Mouse (Mus musculus): ENCODE results near the gene Ninj2. TPM values are rescaled to one million over a fixed set of nuclear protein-coding genes. Genes with fewer than 3 reads are reported as not detected.

The Ninj2 gene
- polyA plus RNA-seq, 1 experiment from 2014 or later, result not detected

GRCm38 (mm10) chr6:120197964-120198363, 104.8 kb downstream of the Ninj2 start:
- H3K36me3 ChIP-seq (ENCODE audit: control insufficient read depth, insufficient read depth, low read length), result no peaks in the 10 kb centered on the region
- H3K9me3 ChIP-seq (ENCODE audit: control insufficient read depth, low read length), result no peaks in the 10 kb centered on the region
- H3K9ac ChIP-seq (ENCODE audit: low read depth, low read length), result no peak overlapping the region
- no peak overlapping the region; the same call in 1 of the 2 replicates for H3K4me2 ChIP-seq
- WGBS, result 34% methylated on average over 9 of the region's 9 CpGs
- no peak overlapping the region for H3K27ac ChIP-seq (ENCODE audit: low read depth, low read length)
- peak; percentile 18; the same call in 1 of the 2 replicates for ATAC-seq (replicated peaks; ENCODE audit: low FRiP score)
- H3K4me1 ChIP-seq (replicated peaks; ENCODE audit: control insufficient read depth, insufficient read depth, low read length), result 0 out of 2 replicates have a peak, but pooled peaks cover 2% of the 10 kb centered on the region
- DNase-seq (ENCODE audit: low spot score), result peak; percentile 81
- no peaks in the 10 kb centered on the region for H3K27me3 ChIP-seq (replicated peaks; ENCODE audit: control insufficient read depth, insufficient read depth, low read length)
- no peak overlapping the region for H3K4me3 ChIP-seq (ENCODE audit: low read depth, low read length)

DNA sequence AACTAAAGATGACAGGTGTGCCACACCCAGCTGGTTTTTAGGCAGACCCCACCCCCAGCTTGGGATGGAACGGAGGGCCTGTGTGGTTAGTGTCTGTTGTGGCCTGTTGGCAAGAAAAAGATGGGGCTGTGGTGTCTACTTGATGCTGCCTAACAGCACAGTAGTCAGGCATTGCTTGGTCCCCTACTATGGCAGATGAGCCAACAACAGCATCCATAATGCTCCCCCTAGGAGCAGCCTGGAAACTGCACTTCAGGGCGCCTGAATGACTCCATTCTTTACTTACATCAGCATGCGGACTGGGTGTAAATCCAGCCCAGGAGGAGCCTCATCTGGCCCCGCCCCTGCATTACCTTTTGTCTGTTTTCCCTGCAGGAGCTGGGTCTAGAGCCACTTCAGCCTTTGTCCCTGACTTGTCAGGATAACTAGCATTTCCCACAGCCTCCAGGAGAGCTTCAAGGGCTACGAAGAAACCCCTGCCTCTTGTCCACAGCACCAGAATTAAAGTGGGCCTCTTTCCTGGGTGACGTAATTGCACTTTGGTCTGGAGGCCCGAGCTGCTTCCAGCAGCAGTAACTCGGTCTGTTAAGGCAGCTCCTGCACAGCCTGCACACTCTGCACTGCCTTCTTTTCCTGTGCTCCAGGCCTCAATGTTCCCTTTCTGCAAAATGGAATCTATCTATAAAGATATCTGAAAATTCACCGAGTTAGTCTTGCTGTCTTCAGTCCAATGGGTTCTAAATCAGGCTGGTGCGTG, 106.7 kb downstream of the Ninj2 start:
- no peak for ATAC-seq (replicated peaks; ENCODE audit: low FRiP score)
- H3K4me1 ChIP-seq (replicated peaks; ENCODE audit: control insufficient read depth, insufficient read depth, low read length), result 0 out of 2 replicates have a peak, but pooled peaks cover 2% of the 10 kb centered on the region
- H3K27me3 ChIP-seq (replicated peaks; ENCODE audit: control insufficient read depth, insufficient read depth, low read length), result no peaks in the 10 kb centered on the region; the same call in 1 of the 2 replicates
- no peak overlapping the region for H3K27ac ChIP-seq (ENCODE audit: low read depth, low read length)
- no peaks in the 10 kb centered on the region for H3K36me3 ChIP-seq (ENCODE audit: control insufficient read depth, insufficient read depth, low read length)
- no peaks in the 10 kb centered on the region for H3K9me3 ChIP-seq (ENCODE audit: control insufficient read depth, low read length)
- no peak overlapping the region for H3K4me2 ChIP-seq
- H3K9ac ChIP-seq (ENCODE audit: low read depth, low read length), result no peak overlapping the region
- no peak overlapping the region for H3K4me3 ChIP-seq (ENCODE audit: low read depth, low read length)
- DNase-seq (ENCODE audit: low spot score), result no peak
- WGBS, result 48% methylated on average over 10 of the region's 10 CpGs

DNA sequence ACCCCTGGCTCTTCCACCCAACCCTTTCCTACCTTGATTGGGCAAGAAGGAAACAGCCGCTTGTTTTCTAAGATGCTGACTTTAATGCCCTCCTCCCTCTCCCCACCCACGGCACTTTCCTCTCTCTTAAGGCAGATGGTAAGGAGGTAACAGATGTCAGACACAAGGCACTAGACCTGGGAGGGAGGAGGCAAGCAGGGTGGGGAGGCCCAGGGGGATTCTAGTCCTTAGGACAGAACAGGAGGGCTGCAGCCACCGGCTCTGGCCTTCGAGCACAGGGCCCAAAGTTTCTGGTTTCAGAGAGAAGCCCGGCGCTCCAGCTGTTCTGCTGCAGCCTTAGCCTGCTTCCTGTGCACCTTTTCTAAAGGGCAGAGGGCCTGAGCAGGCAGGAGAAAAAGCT, 108.8 kb downstream of the Ninj2 start:
- Histone ChIP-seq H3K27me3 (replicated peaks; ENCODE audit: control insufficient read depth, insufficient read depth, low read length) (no peaks in the 10 kb centered on the region; the same call in 1 of the 2 replicates), H3K4me1 (replicated peaks; ENCODE audit: control insufficient read depth, insufficient read depth, low read length) (0 out of 2 replicates have a peak, but pooled peaks cover 2% of the 10 kb centered on the region), H3K36me3 (ENCODE audit: control insufficient read depth, insufficient read depth, low read length) (no peaks in the 10 kb centered on the region), H3K4me2 (no peak overlapping the region), H3K9ac (ENCODE audit: low read depth, low read length) (no peak overlapping the region), H3K27ac (ENCODE audit: low read depth, low read length) (no peak overlapping the region), H3K9me3 (ENCODE audit: control insufficient read depth, low read length) (no peaks in the 10 kb centered on the region), H3K4me3 (ENCODE audit: low read depth, low read length) (no peak overlapping the region)
- DNase-seq (ENCODE audit: low spot score) (no peak), ATAC-seq (replicated peaks; ENCODE audit: low FRiP score) (no peak)
- 75% methylated on average over 6 of the region's 6 CpGs for WGBS

DNA sequence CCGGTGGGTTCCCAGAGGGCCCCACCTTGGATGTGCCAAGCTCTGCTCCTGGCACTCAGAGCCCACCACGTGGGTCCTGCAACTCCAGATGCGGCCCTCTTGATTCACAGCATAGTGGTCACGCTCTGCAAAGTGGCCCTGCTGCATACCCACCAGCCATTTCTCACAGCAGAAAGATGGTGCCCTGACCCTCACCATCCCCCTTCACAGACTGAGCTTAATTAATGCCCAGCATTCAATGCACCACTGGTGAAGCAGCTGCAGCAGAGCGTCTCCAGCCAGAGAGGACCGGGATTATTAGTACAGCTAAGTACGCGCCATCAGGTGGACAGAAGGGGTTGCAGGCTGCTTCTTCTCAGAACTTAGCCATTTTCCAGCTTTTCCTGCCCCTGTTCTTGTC, 109.3 kb downstream of the Ninj2 start:
- Histone ChIP-seq H3K36me3 (ENCODE audit: control insufficient read depth, insufficient read depth, low read length) (no peaks in the 10 kb centered on the region), H3K27me3 (replicated peaks; ENCODE audit: control insufficient read depth, insufficient read depth, low read length) (no peaks in the 10 kb centered on the region; the same call in 1 of the 2 replicates), H3K27ac (ENCODE audit: low read depth, low read length) (no peak overlapping the region), H3K4me3 (ENCODE audit: low read depth, low read length) (no peak overlapping the region), H3K4me1 (replicated peaks; ENCODE audit: control insufficient read depth, insufficient read depth, low read length) (0 out of 2 replicates have a peak, but pooled peaks cover 2% of the 10 kb centered on the region), H3K9me3 (ENCODE audit: control insufficient read depth, low read length) (no peaks in the 10 kb centered on the region), H3K4me2 (no peak overlapping the region), H3K9ac (ENCODE audit: low read depth, low read length) (no peak overlapping the region)
- no peak for DNase-seq (ENCODE audit: low spot score)
- WGBS, result 78% methylated on average over 8 of the region's 8 CpGs
- ATAC-seq (replicated peaks; ENCODE audit: low FRiP score), result no peak

GRCm38 (mm10) chr6:120206586-120206985, 113.4 kb downstream of the Ninj2 start:
- Histone ChIP-seq H3K4me2 (no peak overlapping the region), H3K4me3 (ENCODE audit: low read depth, low read length) (no peak overlapping the region), H3K27ac (ENCODE audit: low read depth, low read length) (no peak overlapping the region), H3K4me1 (replicated peaks; ENCODE audit: control insufficient read depth, insufficient read depth, low read length) (no peaks in the 10 kb centered on the region), H3K27me3 (replicated peaks; ENCODE audit: control insufficient read depth, insufficient read depth, low read length) (no peaks in the 10 kb centered on the region; the same call in 1 of the 2 replicates), H3K9me3 (ENCODE audit: control insufficient read depth, low read length) (no peaks in the 10 kb centered on the region), H3K36me3 (ENCODE audit: control insufficient read depth, insufficient read depth, low read length) (no peaks in the 10 kb centered on the region), H3K9ac (ENCODE audit: low read depth, low read length) (no peak overlapping the region)
- WGBS, result 71% methylated on average over 5 of the region's 5 CpGs
- no peak for DNase-seq (ENCODE audit: low spot score)
- ATAC-seq (replicated peaks; ENCODE audit: low FRiP score), result no peak

DNA sequence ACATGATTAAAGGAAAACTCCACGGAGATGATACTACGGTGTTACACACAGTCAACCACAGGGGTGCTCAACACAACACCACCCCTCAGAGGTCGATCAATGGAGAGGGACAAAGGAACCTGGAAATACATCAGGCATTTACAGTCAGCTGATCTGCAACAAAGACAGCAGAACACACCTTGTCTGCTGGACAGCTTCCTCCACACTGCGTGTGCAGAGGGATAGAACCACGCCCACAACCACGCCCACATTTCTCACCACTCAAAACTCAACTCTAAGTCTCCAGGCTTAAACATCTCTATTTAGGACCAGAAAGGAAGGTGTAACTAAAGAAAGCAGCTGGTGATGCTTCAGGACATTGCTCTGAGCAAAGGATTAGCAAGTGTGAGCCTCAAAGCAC, 118.4 kb downstream of the Ninj2 start:
- WGBS, result 66% methylated on average over 6 of the region's 6 CpGs
- no peak overlapping the region for H3K27ac ChIP-seq (ENCODE audit: low read depth, low read length)
- H3K4me2 ChIP-seq, result no peak overlapping the region
- H3K27me3 ChIP-seq (replicated peaks; ENCODE audit: control insufficient read depth, insufficient read depth, low read length), result no peaks in the 10 kb centered on the region
- H3K9ac ChIP-seq (ENCODE audit: low read depth, low read length), result no peak overlapping the region
- DNase-seq (ENCODE audit: low spot score), result no peak
- H3K4me1 ChIP-seq (replicated peaks; ENCODE audit: control insufficient read depth, insufficient read depth, low read length), result peaks cover 11% of the 10 kb centered on the region
- no peaks in the 10 kb centered on the region for H3K36me3 ChIP-seq (ENCODE audit: control insufficient read depth, insufficient read depth, low read length)
- no peaks in the 10 kb centered on the region for H3K9me3 ChIP-seq (ENCODE audit: control insufficient read depth, low read length)
- 0 out of 2 replicates have a peak, but pooled peaks have one; percentile 22 for ATAC-seq (replicated peaks; ENCODE audit: low FRiP score)
- H3K4me3 ChIP-seq (ENCODE audit: low read depth, low read length), result no peak overlapping the region

DNA sequence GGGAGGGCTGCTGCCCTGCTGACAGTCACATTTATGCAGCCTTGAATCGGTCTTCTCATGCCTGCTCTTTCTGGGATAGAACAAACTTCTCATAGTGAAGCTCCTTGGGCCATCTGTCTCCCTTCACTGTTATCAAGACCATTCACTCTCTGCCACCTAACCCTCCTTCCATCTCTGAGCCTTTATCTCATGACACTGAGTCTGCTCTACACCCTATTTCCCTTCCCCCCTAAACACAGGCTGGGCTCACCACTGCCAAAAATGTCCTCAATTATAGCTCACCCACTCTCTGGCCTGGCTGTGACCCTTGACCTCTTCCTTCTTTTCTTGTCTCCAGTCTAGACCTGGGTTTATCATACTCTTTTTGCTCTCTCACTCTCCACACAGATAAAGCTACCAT, 123.6 kb downstream of the Ninj2 start:
- no peak overlapping the region for H3K4me3 ChIP-seq (ENCODE audit: low read depth, low read length)
- no peaks in the 10 kb centered on the region for H3K27me3 ChIP-seq (replicated peaks; ENCODE audit: control insufficient read depth, insufficient read depth, low read length)
- WGBS, result 31% methylated on average over 1 of the region's 1 CpGs
- H3K9ac ChIP-seq (ENCODE audit: low read depth, low read length), result peak overlapping the region; percentile 62
- H3K4me1 ChIP-seq (replicated peaks; ENCODE audit: control insufficient read depth, insufficient read depth, low read length), result peaks cover 18% of the 10 kb centered on the region
- peak overlapping the region; percentile 48 for H3K4me2 ChIP-seq
- DNase-seq (ENCODE audit: low spot score) (no peak), ATAC-seq (replicated peaks; ENCODE audit: low FRiP score) (peak; percentile 99)
- no peaks in the 10 kb centered on the region for H3K36me3 ChIP-seq (ENCODE audit: control insufficient read depth, insufficient read depth, low read length)
- peak overlapping the region; percentile 95 for H3K27ac ChIP-seq (ENCODE audit: low read depth, low read length)
- no peaks in the 10 kb centered on the region for H3K9me3 ChIP-seq (ENCODE audit: control insufficient read depth, low read length)

DNA sequence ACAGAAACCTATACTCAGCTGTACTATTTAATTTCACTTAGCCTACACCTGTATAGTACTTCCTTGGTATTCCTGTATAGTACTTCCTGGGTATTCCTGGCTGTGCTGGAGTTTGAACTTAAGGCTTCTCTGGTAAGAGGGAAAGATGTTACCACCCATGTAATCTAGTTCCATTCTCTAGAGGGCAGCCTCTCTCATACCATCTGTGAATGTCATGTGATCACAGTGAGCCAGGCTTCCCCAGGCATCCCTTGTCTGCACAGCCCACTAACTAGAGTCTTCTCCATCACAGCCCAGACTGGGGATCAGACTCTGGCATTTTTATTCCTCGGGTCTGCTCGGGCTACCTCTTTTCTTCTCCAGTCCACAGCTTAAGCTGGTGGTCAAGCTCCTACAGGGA, 126.1 kb downstream of the Ninj2 start:
- DNase-seq (ENCODE audit: low spot score), result no peak
- no peak overlapping the region for H3K4me3 ChIP-seq (ENCODE audit: low read depth, low read length)

DNA sequence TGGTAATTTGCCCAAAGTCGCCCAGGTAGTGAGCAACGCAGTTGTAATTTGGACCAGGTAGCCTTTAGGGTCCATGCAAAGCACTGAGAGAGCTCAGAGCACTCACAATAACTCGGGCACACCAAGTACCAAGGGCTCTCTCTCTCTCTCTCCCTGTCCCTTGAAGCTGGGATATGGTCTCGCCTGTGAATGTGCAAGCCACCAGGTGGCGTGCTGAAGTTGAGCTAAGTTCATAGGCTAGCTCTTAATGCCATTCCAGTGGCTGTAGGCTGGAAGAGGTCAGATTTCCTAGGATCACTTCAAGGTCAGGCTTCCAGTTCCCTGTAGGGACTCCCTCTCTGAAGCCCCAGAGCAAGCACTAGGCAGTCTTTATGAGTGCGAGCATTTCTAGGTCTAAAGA, 129.5 kb downstream of the Ninj2 start:
- H3K4me1 ChIP-seq (replicated peaks; ENCODE audit: control insufficient read depth, insufficient read depth, low read length), result peaks cover under 1% of the 10 kb centered on the region
- H3K4me2 ChIP-seq, result no peak overlapping the region
- H3K9me3 ChIP-seq (ENCODE audit: control insufficient read depth, low read length), result no peaks in the 10 kb centered on the region
- no peaks in the 10 kb centered on the region for H3K36me3 ChIP-seq (ENCODE audit: control insufficient read depth, insufficient read depth, low read length)
- H3K27ac ChIP-seq (ENCODE audit: low read depth, low read length), result no peak overlapping the region
- H3K9ac ChIP-seq (ENCODE audit: low read depth, low read length), result no peak overlapping the region
- 20% methylated on average over 6 of the region's 6 CpGs for WGBS
- DNase-seq (ENCODE audit: low spot score), result no peak
- H3K27me3 ChIP-seq (replicated peaks; ENCODE audit: control insufficient read depth, insufficient read depth, low read length), result no peaks in the 10 kb centered on the region
- H3K4me3 ChIP-seq (ENCODE audit: low read depth, low read length), result no peak overlapping the region
- ATAC-seq (replicated peaks; ENCODE audit: low FRiP score), result peak; percentile 53; the same call in 1 of the 2 replicates

More for the DNA sequence above, 126.1 kb downstream of the Ninj2 start:
- 82% methylated on average over 2 of the region's 2 CpGs for WGBS
- Histone ChIP-seq H3K36me3 (ENCODE audit: control insufficient read depth, insufficient read depth, low read length) (no peaks in the 10 kb centered on the region), H3K9ac (ENCODE audit: low read depth, low read length) (no peak overlapping the region), H3K4me1 (replicated peaks; ENCODE audit: control insufficient read depth, insufficient read depth, low read length) (peaks cover 18% of the 10 kb centered on the region), H3K9me3 (ENCODE audit: control insufficient read depth, low read length) (no peaks in the 10 kb centered on the region), H3K27ac (ENCODE audit: low read depth, low read length) (no peak overlapping the region), H3K27me3 (replicated peaks; ENCODE audit: control insufficient read depth, insufficient read depth, low read length) (no peaks in the 10 kb centered on the region), H3K4me2 (no peak overlapping the region)
- ATAC-seq (replicated peaks; ENCODE audit: low FRiP score), result no peak

All from liver, embryonic 11.5 days (tissue).